Mouse (Mus musculus) forebrain, embryonic 14.5 days (tissue): ENCODE results near the gene Krt42. TPM values are rescaled to one million over a fixed set of nuclear protein-coding genes. Genes with fewer than 3 reads are reported as not detected.
A peak's percentile ranks its signal among the peaks of the same experiment; 100 is the strongest.

Experiments
- ATAC-seq: fragments of 200-750 bp; cut with Nextera tagmentation; 2 replicates; pipeline ENCODE4 v1.8.0; 2017; ENCODE audit warnings: mild to moderate bottlenecking, moderate library complexity
- DNase-seq: peaks from one replicate; pipeline ENCODE4 v3.0.0-alpha.2; 2015; ENCODE audit warnings: low spot score
- H3K27ac ChIP-seq: fragments of 300-500 bp; sonication (generic); 2 replicates; pipeline ENCODE4 v1.5.1; 2014; ENCODE audit warnings: low read depth, mild to moderate bottlenecking, control low read depth, low read length, moderate library complexity
- H3K27me3 ChIP-seq: fragments of 300-500 bp; sonication (generic); replicated peaks from 2 replicates; pipeline ENCODE4 v1.6.1; 2014; ENCODE audit warnings: low read length, control low read depth, mixed read lengths; ENCODE audit not compliant: control insufficient read depth, insufficient read depth
- H3K36me3 ChIP-seq: fragments of 300-500 bp; sonication (generic); 2 replicates; pipeline ENCODE4 v1.6.1; 2014; ENCODE audit warnings: low read length, control low read depth; ENCODE audit not compliant: control insufficient read depth, insufficient read depth
- H3K4me1 ChIP-seq: fragments of 300-500 bp; sonication (generic); 2 replicates; pipeline ENCODE4 v1.6.1; 2014; ENCODE audit warnings: antibody characterized with exemption, low read length, control low read depth; ENCODE audit not compliant: control insufficient read depth, insufficient read depth
- H3K4me2 ChIP-seq: fragments of 300-500 bp; sonication (generic); 2 replicates; pipeline ENCODE4 v1.6.1; 2014; ENCODE audit warnings: mild to moderate bottlenecking, control low read depth, low read length
- H3K4me3 ChIP-seq: fragments of 300-500 bp; sonication (generic); 2 replicates; pipeline ENCODE4 v1.5.1; 2014; ENCODE audit warnings: low read depth, low read length, control low read depth
- H3K9ac ChIP-seq: fragments of 300-500 bp; sonication (generic); 2 replicates; pipeline ENCODE4 v1.6.1; 2014; ENCODE audit warnings: mild to moderate bottlenecking, low read length, control low read depth, moderate library complexity
- H3K9me3 ChIP-seq: fragments of 300-500 bp; sonication (generic); replicated peaks from 2 replicates; pipeline ENCODE4 v1.6.1; 2016; ENCODE audit warnings: low read length, control low read depth, mixed read lengths; ENCODE audit not compliant: control insufficient read depth
- WGBS: fragments of 180-500 bp; shearing (Covaris S2); extraction: QIAGEN DNeasy Blood & Tissue Kit; methylation state at CpG from one replicate; pipeline ENCODE4 v1.1.7; 2014; 5-methylcytosine and 5-hydroxymethylcytosine counted together
- polyA plus RNA-seq: library from polyadenylated mRNA; unstranded; fragments of >200 nt; fragmentation: Nextera tagmentation; extraction: Ambion mirVana; gene quantifications from 2 replicates; pipeline ENCODE4 v1.2.1, GENCODE M21; 2014

Gene Krt42
- polyA plus RNA-seq, 1 experiment from 2014 or later, result not detected

DNA sequence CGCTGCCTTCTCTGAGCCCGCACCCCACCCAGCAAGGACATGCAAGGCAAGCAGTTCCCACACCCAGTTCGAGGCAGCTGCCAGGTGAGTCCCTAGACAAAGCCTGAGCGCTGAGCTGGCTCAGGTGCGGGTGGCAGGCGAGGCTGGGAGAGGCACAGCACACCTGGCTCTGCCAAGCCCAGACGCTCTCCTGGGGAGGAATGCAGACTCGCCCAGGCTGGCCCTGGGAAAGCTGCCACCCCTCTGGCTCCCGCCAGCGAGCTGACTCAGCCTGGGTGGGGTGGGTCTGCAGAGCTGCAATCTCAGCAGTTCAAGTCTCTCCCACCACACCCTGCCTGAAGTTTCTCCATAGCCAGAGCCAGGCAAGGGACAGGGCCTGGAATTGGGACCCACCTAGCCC is 17.4 kb upstream of the Krt42 start:
- Histone ChIP-seq H3K9me3 (no peaks in the 10 kb centered on the region), H3K4me3 (no peak overlapping the region), H3K36me3 (no peaks in the 10 kb centered on the region), H3K27me3 (no peaks in the 10 kb centered on the region), H3K4me1 (no peaks in the 10 kb centered on the region), H3K4me2 (no peak overlapping the region), H3K27ac (no peak overlapping the region), H3K9ac (no peak overlapping the region)
- WGBS, result 28% methylated on average over 10 of the region's 10 CpGs
- DNase-seq (no peak), ATAC-seq (no peak)

DNA sequence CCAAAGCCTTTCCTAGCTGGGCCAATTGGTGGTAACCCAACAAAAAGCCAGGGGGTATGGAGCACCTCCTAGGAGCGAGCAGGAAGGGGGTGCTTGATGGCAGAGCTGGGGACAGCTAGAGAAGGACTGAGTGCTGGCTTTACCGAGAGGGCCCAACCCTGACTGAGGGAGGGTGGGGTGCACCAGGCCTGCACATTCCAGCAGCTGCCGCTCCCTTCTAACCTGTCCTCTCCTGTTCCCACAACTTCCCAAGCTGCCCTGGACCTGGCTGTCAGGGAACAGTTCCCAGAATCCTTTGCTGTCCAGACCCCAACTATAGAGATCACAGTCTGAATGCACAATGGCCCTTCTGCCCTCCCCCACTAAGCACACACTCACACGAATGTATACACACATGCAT is 15.3 kb upstream of the Krt42 start:
- Histone ChIP-seq H3K27me3 (no peaks in the 10 kb centered on the region), H3K4me3 (no peak overlapping the region), H3K4me2 (no peak overlapping the region), H3K27ac (no peak overlapping the region), H3K9ac (no peak overlapping the region), H3K36me3 (no peaks in the 10 kb centered on the region), H3K9me3 (no peaks in the 10 kb centered on the region), H3K4me1 (no peaks in the 10 kb centered on the region)
- WGBS, result 81% methylated on average over 4 of the region's 4 CpGs
- ATAC-seq, result no peak
- DNase-seq, result no peak

DNA sequence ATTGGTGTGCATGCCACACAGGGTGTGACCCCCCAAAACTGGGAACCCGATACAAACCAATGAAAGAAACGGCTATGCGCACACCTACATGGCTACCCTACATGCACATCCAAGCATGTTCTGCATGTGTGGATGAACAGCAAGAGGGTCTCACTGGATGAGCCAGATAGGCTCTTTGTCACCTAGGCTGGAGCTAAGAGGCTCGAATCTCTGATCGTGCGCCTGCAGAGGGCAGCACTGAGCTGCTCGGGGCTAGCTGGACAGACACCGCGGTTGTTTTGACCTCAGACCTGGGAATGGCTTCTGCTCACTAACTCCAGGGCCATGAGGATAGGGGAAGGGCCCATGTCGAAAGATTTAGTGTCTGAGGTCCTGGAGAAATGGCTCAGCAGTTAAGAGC is 12.9 kb upstream of the Krt42 start:
- ATAC-seq (peak; percentile 56), DNase-seq (peak; percentile 81)
- Histone ChIP-seq H3K27ac (no peak overlapping the region), H3K9ac (no peak overlapping the region), H3K4me1 (no peaks in the 10 kb centered on the region), H3K4me3 (no peak overlapping the region), H3K4me2 (no peak overlapping the region), H3K36me3 (no peaks in the 10 kb centered on the region), H3K9me3 (no peaks in the 10 kb centered on the region), H3K27me3 (no peaks in the 10 kb centered on the region)
- 23% methylated on average over 10 of the region's 10 CpGs for WGBS

GRCm38 (mm10) chr11:100281596-100282544 is 12.2 kb upstream of the Krt42 start:
- Histone ChIP-seq H3K4me2 (no peak overlapping the region), H3K9me3 (no peaks in the 10 kb centered on the region), H3K27ac (no peak overlapping the region), H3K4me3 (no peak overlapping the region), H3K36me3 (no peaks in the 10 kb centered on the region), H3K4me1 (no peaks in the 10 kb centered on the region), H3K27me3 (no peaks in the 10 kb centered on the region), H3K9ac (no peak overlapping the region)
- DNase-seq (peak; percentile 94), ATAC-seq (peak; percentile 73)
- 16% methylated on average over 11 of the region's 11 CpGs for WGBS

- Histone ChIP-seq H3K27ac (no peak overlapping the region), H3K9ac (no peak overlapping the region), H3K36me3 (no peaks in the 10 kb centered on the region), H3K4me2 (no peak overlapping the region), H3K4me1 (no peaks in the 10 kb centered on the region), H3K9me3 (no peaks in the 10 kb centered on the region), H3K4me3 (no peak overlapping the region), H3K27me3 (no peaks in the 10 kb centered on the region)
- no peak for DNase-seq
- no peak for ATAC-seq
- 70% methylated on average over 5 of the region's 5 CpGs for WGBS
These were observed 9.1 kb upstream of the Krt42 start for GRCm38 (mm10) chr11:100278759-100279158.

- ATAC-seq, result no peak
- Histone ChIP-seq H3K9ac (no peak overlapping the region), H3K9me3 (no peaks in the 10 kb centered on the region), H3K4me1 (no peaks in the 10 kb centered on the region), H3K27ac (no peak overlapping the region), H3K36me3 (no peaks in the 10 kb centered on the region), H3K27me3 (no peaks in the 10 kb centered on the region), H3K4me3 (no peak overlapping the region), H3K4me2 (no peak overlapping the region)
- no peak for DNase-seq
- WGBS, result 71% methylated on average over 15 of the region's 15 CpGs
These were observed 8.2 kb upstream of the Krt42 start for GRCm38 (mm10) chr11:100277726-100278480.

- no peak for DNase-seq
- Histone ChIP-seq H3K9ac (no peak overlapping the region), H3K4me3 (no peak overlapping the region), H3K27ac (no peak overlapping the region), H3K4me2 (no peak overlapping the region), H3K9me3 (no peaks in the 10 kb centered on the region), H3K4me1 (no peaks in the 10 kb centered on the region), H3K36me3 (no peaks in the 10 kb centered on the region), H3K27me3 (no peaks in the 10 kb centered on the region)
- WGBS, result 31% methylated on average over 5 of the region's 5 CpGs
- no peak for ATAC-seq
These were observed 5.8 kb upstream of the Krt42 start for GRCm38 (mm10) chr11:100275466-100275865.

GRCm38 (mm10) chr11:100274719-100275118 is 5.0 kb upstream of the Krt42 start:
- Histone ChIP-seq H3K4me2 (no peak overlapping the region), H3K4me3 (no peak overlapping the region), H3K9ac (no peak overlapping the region), H3K9me3 (no peaks in the 10 kb centered on the region), H3K27me3 (no peaks in the 10 kb centered on the region), H3K27ac (no peak overlapping the region), H3K36me3 (no peaks in the 10 kb centered on the region), H3K4me1 (no peaks in the 10 kb centered on the region)
- ATAC-seq (no peak), DNase-seq (no peak)
- 78% methylated on average over 7 of the region's 7 CpGs for WGBS

- no peaks in the 10 kb centered on the region for H3K4me1 ChIP-seq
- no peak overlapping the region for H3K4me2 ChIP-seq
- no peaks in the 10 kb centered on the region for H3K36me3 ChIP-seq
- ATAC-seq (no peak), DNase-seq (no peak)
- H3K27ac ChIP-seq, result no peak overlapping the region
- H3K27me3 ChIP-seq, result no peaks in the 10 kb centered on the region
- no peaks in the 10 kb centered on the region for H3K9me3 ChIP-seq
- no peak overlapping the region for H3K9ac ChIP-seq
- WGBS, result 95% methylated on average over 1 of the region's 1 CpGs
- no peak overlapping the region for H3K4me3 ChIP-seq
These were observed 2.2 kb upstream of the Krt42 start for GRCm38 (mm10) chr11:100271878-100272277.
